Mouse (Mus musculus) right cerebral cortex, adult 18-20 months (tissue): ENCODE data around the gene Olfr818.
"Not testable (repeated sequence)": the region's sequence is repeated elsewhere in the genome, so short reads cannot be mapped to it uniquely, and the experiment has no call there.

Experiments
- DNase-seq: peaks from one replicate; pipeline ENCODE4 v3.0.0; 2022; ENCODE audit warnings: mixed read lengths

Olfr818 gene

DNA sequence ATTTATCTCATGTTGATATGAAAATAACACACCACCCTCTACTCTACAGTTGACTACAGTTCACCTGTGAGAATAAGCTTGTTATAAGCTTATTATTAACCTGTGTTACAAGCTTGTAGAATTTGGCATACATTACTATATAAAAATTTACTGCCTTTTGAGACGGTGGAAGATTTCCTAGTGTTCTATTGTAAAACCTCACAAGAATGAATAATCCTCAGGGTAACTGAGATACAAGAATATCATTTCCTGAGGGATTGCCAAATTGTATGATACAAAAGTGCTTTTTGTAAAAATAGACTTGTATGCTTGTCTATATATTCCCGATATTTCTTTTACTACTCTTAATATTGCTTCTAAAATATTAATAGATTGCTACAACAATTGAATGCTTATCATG lies at the start of gene Olfr818:
Olfr818 (minus strand) TSS at position 101 of the 400 bp plus-strand sequence.
- no peak for DNase-seq

DNA sequence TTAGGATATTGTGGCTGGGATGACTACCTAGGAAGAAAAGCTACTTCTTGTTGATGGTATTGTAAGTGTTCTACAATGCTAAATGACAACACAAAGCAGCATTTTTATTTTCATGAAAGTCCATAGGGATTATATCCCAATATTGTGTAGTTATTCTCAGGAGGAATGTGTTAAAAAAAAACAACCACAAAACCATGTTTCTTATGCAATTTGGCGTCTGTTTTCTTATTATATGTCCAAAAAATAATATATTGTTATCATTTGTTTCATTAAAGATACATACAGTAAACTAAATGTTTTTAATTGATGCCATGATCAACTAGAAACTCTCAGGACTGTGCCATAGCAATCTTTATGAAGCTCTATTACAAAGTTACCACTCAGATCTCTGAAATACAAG lies 36.1 kb upstream of the Olfr818 start, which contains the start of gene Gm10310:
Gm10310 (minus strand) TSS at position 101 of the 400 bp plus-strand sequence.
- not testable (repeated sequence) for DNase-seq

DNA sequence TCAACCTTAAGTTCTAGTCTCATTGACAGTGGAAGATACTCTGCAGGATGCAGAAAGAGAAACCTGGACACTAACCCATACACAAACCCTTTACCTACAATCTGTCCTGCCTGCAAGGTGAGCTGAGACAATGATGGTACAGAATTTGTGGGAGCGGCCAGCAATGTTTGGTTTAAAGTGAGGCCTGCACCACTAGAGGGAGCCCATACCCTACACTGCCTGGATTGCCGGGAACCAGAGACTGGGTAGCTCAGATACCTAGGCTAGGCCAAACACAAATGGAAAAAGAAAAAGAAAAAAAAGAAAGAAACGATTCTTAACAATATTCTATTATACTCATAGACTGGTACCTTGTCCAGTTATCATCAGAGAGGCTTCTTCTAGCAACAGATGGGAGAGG lies 33.0 kb upstream of the Olfr818 start:
- not testable (repeated sequence) for DNase-seq

DNA sequence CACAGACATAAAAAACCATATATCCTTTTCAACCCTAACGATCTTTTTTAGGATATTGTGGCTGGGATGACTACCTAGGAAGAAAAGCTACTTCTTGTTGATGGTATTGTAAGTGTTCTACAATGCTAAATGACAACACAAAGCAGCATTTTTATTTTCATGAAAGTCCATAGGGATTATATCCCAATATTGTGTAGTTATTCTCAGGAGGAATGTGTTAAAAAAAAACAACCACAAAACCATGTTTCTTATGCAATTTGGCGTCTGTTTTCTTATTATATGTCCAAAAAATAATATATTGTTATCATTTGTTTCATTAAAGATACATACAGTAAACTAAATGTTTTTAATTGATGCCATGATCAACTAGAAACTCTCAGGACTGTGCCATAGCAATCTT lies 27.1 kb upstream of the Olfr818 start, which contains the start of gene Olfr247:
Olfr247 (minus strand) TSS at position 101 of the 400 bp plus-strand sequence.
- DNase-seq, result not testable (repeated sequence)

DNA sequence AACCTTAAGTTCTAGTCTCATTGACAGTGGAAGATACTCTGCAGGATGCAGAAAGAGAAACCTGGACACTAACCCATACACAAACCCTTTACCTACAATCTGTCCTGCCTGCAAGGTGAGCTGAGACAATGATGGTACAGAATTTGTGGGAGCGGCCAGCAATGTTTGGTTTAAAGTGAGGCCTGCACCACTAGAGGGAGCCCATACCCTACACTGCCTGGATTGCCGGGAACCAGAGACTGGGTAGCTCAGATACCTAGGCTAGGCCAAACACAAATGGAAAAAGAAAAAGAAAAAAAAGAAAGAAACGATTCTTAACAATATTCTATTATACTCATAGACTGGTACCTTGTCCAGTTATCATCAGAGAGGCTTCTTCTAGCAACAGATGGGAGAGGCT lies 24.1 kb upstream of the Olfr818 start:
- not testable (repeated sequence) for DNase-seq

DNA sequence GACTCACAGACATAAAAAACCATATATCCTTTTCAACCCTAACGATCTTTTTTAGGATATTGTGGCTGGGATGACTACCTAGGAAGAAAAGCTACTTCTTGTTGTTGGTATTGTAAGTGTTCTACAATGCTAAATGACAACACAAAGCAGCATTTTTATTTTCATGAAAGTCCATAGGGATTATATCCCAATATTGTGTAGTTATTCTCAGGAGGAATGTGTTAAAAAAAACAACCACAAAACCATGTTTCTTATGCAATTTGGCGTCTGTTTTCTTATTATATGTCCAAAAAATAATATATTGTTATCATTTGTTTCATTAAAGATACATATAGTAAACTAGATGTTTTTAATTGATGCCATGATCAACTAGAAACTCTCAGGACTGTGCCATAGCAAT lies 18.3 kb upstream of the Olfr818 start, which contains the start of gene Olfr819:
Olfr819 (minus strand) TSS at position 101 of the 400 bp plus-strand sequence.
- not testable (repeated sequence) for DNase-seq

DNA sequence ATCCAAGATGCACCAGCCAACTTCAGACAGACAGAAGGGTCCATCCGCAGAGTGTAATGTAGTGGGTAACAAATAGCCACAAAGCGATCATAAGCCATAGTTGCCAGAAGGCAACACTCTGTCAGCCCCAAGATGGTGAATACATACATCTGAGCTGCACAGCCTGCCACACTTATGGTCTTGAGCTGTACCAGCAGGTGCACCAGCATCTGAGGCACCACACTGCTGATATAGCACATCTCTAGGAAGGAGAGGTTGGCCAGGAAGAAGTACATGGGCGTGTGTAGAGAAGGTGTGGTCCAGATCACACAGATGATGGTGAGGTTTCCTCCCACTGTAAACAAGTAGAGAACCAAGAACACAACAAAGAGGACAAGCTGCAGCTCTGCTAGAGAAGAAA lies 17.3 kb upstream of the Olfr818 start:
- not testable (repeated sequence) for DNase-seq

DNA sequence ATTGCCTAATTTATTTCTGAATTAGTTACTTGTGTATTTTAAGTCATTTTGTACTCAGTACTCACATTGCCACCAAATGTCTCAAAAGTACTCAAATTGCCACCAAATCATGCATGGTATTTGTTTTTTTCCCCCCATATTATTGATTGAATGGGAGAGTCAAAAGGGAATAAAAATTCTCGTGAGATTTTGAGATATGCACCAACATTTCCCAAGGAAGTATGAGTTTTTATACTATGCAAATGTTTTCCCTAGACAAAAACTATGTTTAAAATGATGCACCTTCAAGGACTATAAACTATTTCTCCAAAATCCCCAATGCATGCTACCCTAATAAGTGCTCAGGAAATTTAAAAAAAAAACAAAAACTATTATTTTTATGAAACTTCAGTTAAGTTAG lies 33.4 kb downstream of the Olfr818 start, which contains the start of gene Olfr816:
Olfr816 (minus strand) TSS at position 101 of the 400 bp plus-strand sequence.
- DNase-seq, result no peak

DNA sequence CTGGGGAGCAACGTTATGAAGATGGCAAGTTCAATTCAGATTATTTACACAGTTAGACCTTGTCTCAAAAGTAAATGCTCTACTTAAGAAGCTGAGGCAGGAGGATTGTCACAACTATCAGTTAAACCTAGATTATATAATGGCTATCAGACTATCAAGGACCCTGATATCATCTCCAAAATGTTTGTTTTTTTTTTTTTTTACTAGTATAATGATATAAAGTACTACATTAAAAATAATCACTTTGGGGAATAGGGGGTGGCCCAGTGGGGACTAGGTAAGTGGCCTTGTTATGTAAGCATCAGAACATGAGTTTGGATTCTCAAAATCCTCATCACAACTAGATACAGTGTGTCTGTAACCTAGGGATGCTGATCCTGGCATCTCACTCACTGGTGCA lies 43.1 kb downstream of the Olfr818 start, which contains the start of gene Olfr815:
Olfr815 (minus strand) TSS at position 101 of the 400 bp plus-strand sequence.
- not testable (repeated sequence) for DNase-seq
